Mouse (Mus musculus): ENCODE results near the gene Crybg1. TPM values are rescaled to one million over a fixed set of nuclear protein-coding genes. Genes with fewer than 3 reads are reported as not detected.

The Crybg1 gene
- polyA plus RNA-seq (2014; fragmentation: Nextera tagmentation; extraction: Ambion mirVana), result 0.11 and 0.14 TPM in 2 replicates

DNA sequence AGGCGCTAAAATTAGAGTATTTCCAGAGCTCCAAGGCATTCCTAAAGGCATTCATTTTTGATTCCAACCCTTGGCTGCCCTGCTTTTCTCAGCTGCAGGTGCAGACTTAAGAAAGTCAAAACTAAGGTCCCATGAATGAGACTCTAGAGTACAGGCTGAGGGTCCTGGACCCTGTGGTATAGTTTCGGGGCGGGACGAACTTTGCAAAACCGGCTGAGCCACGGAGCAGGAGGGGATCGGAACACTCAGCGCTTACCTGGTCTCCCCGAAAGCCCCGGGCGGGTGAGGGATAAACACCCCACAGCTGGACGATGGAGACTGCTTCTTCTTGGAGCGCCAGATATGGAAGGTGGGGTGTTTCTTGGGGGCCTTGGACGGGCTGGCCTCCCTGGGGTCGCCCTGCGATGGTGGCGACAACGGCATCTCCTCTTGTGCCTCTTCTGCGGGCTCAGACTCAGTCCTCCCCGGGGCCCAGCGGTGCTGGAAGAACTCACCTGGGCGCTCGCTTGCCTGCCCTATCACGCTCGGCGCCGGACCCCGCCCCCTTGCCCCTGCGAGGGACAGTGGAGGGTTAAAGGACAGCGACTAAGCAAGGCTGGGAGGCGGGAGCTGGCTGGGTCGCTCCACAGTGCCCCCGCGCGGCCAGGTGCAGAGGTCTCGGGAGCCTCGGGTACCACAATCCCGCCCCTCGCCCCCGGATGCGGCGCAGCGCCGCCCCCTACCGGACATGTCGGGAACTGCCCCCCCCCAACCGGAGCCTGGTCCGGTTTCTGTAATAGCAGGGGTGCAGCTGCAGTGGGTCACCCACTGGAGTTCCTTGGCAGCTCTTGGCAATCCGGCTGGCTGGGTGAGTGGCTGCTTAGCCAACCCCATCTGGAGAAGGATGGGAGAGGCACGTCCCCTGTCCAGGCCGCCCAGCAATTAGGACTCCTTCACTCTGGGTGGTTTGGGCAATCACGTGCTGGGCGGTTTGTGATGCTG, at the start of gene Crybg1:
Crybg1 (minus strand) TSS at position 517 of the 981 bp plus-strand sequence.
- no peak within 1 kb of the TSS for H3K9ac ChIP-seq (ENCODE audit: low read depth, low read length)
- peak within 1 kb of the TSS; percentile 78 for H3K4me2 ChIP-seq
- no peak within 1 kb of the TSS for H3K27ac ChIP-seq (ENCODE audit: low read depth, low read length)
- WGBS (ENCODE audit: insufficient replicate concordance), result 7% methylated on average over 44 of the region's 53 CpGs
- H3K4me3 ChIP-seq (ENCODE audit: low read depth, low read length), result peak within 1 kb of the TSS; percentile 41
- H3K27me3 ChIP-seq (ENCODE audit: control insufficient read depth, insufficient read depth, low read length), result peaks cover 18% of the 10 kb centered on the region
- no peaks in the 10 kb centered on the region for H3K36me3 ChIP-seq (ENCODE audit: control insufficient read depth, insufficient read depth, low read length)
- H3K9me3 ChIP-seq (replicated peaks; ENCODE audit: control insufficient read depth, low read length), result no peaks in the 10 kb centered on the region
- peaks cover 8% of the 10 kb centered on the region; the same call in 1 of the 2 replicates for H3K4me1 ChIP-seq (ENCODE audit: control insufficient read depth, insufficient read depth, low read length)
- ATAC-seq (replicated peaks; ENCODE audit: insufficient number of reproducible peaks, low FRiP score, low TSS enrichment), result peak; percentile 49; the same call in 1 of the 2 replicates

GRCm38 (mm10) chr10:44177365-44177764, 28.7 kb upstream of the Crybg1 start:
- Histone ChIP-seq H3K4me1 (ENCODE audit: control insufficient read depth, insufficient read depth, low read length) (no peaks in the 10 kb centered on the region), H3K36me3 (ENCODE audit: control insufficient read depth, insufficient read depth, low read length) (no peaks in the 10 kb centered on the region), H3K9ac (ENCODE audit: low read depth, low read length) (no peak overlapping the region), H3K4me3 (ENCODE audit: low read depth, low read length) (no peak overlapping the region), H3K4me2 (no peak overlapping the region), H3K27me3 (ENCODE audit: control insufficient read depth, insufficient read depth, low read length) (no peaks in the 10 kb centered on the region), H3K27ac (ENCODE audit: low read depth, low read length) (no peak overlapping the region), H3K9me3 (replicated peaks; ENCODE audit: control insufficient read depth, low read length) (no peaks in the 10 kb centered on the region)
- WGBS (ENCODE audit: insufficient replicate concordance), result 4% methylated on average over 1 of the region's 1 CpGs
- ATAC-seq (replicated peaks; ENCODE audit: insufficient number of reproducible peaks, low FRiP score, low TSS enrichment), result no peak

DNA sequence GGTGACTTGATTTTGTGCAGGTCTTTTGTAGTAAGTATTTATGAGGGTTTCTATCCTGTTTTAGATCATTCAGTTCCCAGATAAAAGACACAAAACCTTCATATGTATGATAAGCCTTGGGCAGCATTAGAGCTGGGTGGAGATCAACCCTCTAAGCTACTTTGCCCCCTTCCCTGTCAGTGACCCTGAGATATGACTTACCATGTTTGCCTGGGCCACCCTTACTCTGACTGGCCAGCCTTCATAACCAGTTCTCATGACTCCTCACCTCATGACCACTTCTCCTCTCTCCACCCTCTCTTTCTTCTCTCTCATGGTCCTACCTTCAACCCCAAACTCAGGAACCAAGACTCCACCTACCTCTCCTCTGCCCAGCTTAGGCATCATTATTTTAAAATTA, 27.9 kb upstream of the Crybg1 start:
- Histone ChIP-seq H3K4me2 (no peak overlapping the region), H3K9ac (ENCODE audit: low read depth, low read length) (no peak overlapping the region), H3K27me3 (ENCODE audit: control insufficient read depth, insufficient read depth, low read length) (no peaks in the 10 kb centered on the region), H3K36me3 (ENCODE audit: control insufficient read depth, insufficient read depth, low read length) (no peaks in the 10 kb centered on the region), H3K9me3 (replicated peaks; ENCODE audit: control insufficient read depth, low read length) (no peaks in the 10 kb centered on the region), H3K4me3 (ENCODE audit: low read depth, low read length) (no peak overlapping the region), H3K4me1 (ENCODE audit: control insufficient read depth, insufficient read depth, low read length) (no peaks in the 10 kb centered on the region), H3K27ac (ENCODE audit: low read depth, low read length) (no peak overlapping the region)
- no peak for ATAC-seq (replicated peaks; ENCODE audit: insufficient number of reproducible peaks, low FRiP score, low TSS enrichment)

- WGBS (ENCODE audit: insufficient replicate concordance), result 86% methylated on average over 5 of the region's 5 CpGs
- H3K27ac ChIP-seq (ENCODE audit: low read depth, low read length), result no peak overlapping the region
- ATAC-seq (replicated peaks; ENCODE audit: insufficient number of reproducible peaks, low FRiP score, low TSS enrichment), result no peak
- H3K4me1 ChIP-seq (ENCODE audit: control insufficient read depth, insufficient read depth, low read length), result no peaks in the 10 kb centered on the region
- H3K9ac ChIP-seq (ENCODE audit: low read depth, low read length), result no peak overlapping the region
- no peaks in the 10 kb centered on the region for H3K9me3 ChIP-seq (replicated peaks; ENCODE audit: control insufficient read depth, low read length)
- H3K27me3 ChIP-seq (ENCODE audit: control insufficient read depth, insufficient read depth, low read length), result no peaks in the 10 kb centered on the region
- no peaks in the 10 kb centered on the region for H3K36me3 ChIP-seq (ENCODE audit: control insufficient read depth, insufficient read depth, low read length)
- H3K4me3 ChIP-seq (ENCODE audit: low read depth, low read length), result no peak overlapping the region
- no peak overlapping the region for H3K4me2 ChIP-seq
Measured at GRCm38 (mm10) chr10:44176120-44176519, 27.5 kb upstream of the Crybg1 start.

- H3K4me2 ChIP-seq, result no peak overlapping the region
- no peaks in the 10 kb centered on the region for H3K9me3 ChIP-seq (replicated peaks; ENCODE audit: control insufficient read depth, low read length)
- H3K27me3 ChIP-seq (ENCODE audit: control insufficient read depth, insufficient read depth, low read length), result no peaks in the 10 kb centered on the region
- H3K9ac ChIP-seq (ENCODE audit: low read depth, low read length), result no peak overlapping the region
- no peaks in the 10 kb centered on the region for H3K36me3 ChIP-seq (ENCODE audit: control insufficient read depth, insufficient read depth, low read length)
- H3K27ac ChIP-seq (ENCODE audit: low read depth, low read length), result no peak overlapping the region
- H3K4me1 ChIP-seq (ENCODE audit: control insufficient read depth, insufficient read depth, low read length), result no peaks in the 10 kb centered on the region
- WGBS (ENCODE audit: insufficient replicate concordance), result 87% methylated on average over 12 of the region's 12 CpGs
- no peak overlapping the region for H3K4me3 ChIP-seq (ENCODE audit: low read depth, low read length)
- no peak for ATAC-seq (replicated peaks; ENCODE audit: insufficient number of reproducible peaks, low FRiP score, low TSS enrichment)
Measured at GRCm38 (mm10) chr10:44170145-44170544, 21.5 kb upstream of the Crybg1 start.

- no peaks in the 10 kb centered on the region for H3K4me1 ChIP-seq (ENCODE audit: control insufficient read depth, insufficient read depth, low read length)
- H3K27ac ChIP-seq (ENCODE audit: low read depth, low read length), result no peak overlapping the region
- no peaks in the 10 kb centered on the region for H3K9me3 ChIP-seq (replicated peaks; ENCODE audit: control insufficient read depth, low read length)
- no peak overlapping the region for H3K9ac ChIP-seq (ENCODE audit: low read depth, low read length)
- no peak overlapping the region for H3K4me2 ChIP-seq
- H3K36me3 ChIP-seq (ENCODE audit: control insufficient read depth, insufficient read depth, low read length), result no peaks in the 10 kb centered on the region
- WGBS (ENCODE audit: insufficient replicate concordance), result 81% methylated on average over 5 of the region's 5 CpGs
- H3K4me3 ChIP-seq (ENCODE audit: low read depth, low read length), result no peak overlapping the region
- no peak for ATAC-seq (replicated peaks; ENCODE audit: insufficient number of reproducible peaks, low FRiP score, low TSS enrichment)
- H3K27me3 ChIP-seq (ENCODE audit: control insufficient read depth, insufficient read depth, low read length), result no peaks in the 10 kb centered on the region
Measured at GRCm38 (mm10) chr10:44167061-44167460, 18.4 kb upstream of the Crybg1 start.

GRCm38 (mm10) chr10:44164258-44164975, 15.8 kb upstream of the Crybg1 start:
- Histone ChIP-seq H3K4me1 (ENCODE audit: control insufficient read depth, insufficient read depth, low read length) (no peaks in the 10 kb centered on the region), H3K4me3 (ENCODE audit: low read depth, low read length) (no peak overlapping the region), H3K9ac (ENCODE audit: low read depth, low read length) (no peak overlapping the region), H3K27me3 (ENCODE audit: control insufficient read depth, insufficient read depth, low read length) (no peaks in the 10 kb centered on the region), H3K4me2 (no peak overlapping the region), H3K9me3 (replicated peaks; ENCODE audit: control insufficient read depth, low read length) (no peaks in the 10 kb centered on the region), H3K36me3 (ENCODE audit: control insufficient read depth, insufficient read depth, low read length) (no peaks in the 10 kb centered on the region), H3K27ac (ENCODE audit: low read depth, low read length) (peak overlapping the region; percentile 57; the same call in 1 of the 2 replicates)
- ATAC-seq (replicated peaks; ENCODE audit: insufficient number of reproducible peaks, low FRiP score, low TSS enrichment), result peak; percentile 59; the same call in 1 of the 2 replicates
- WGBS (ENCODE audit: insufficient replicate concordance), result 76% methylated on average over 8 of the region's 8 CpGs

DNA sequence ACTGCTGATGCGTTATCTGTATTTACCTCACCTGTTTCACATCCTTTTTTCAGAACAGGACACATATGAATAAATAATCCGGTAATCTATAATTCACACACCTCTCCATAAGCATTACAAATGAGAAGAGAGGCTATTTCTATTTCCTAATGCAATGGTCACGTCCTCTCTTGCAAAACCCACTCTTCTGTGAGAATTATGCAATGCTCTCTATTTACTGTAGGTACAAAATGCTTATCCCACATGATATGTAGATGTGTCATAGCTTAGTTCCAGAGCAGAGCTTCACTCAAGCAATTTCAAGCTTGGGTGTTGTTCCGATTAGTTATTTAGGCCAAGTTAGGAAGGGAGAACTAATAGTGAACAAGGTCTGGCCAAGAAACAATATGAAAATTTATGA, 14.4 kb upstream of the Crybg1 start:
- Histone ChIP-seq H3K4me2 (no peak overlapping the region), H3K27ac (ENCODE audit: low read depth, low read length) (no peak overlapping the region), H3K36me3 (ENCODE audit: control insufficient read depth, insufficient read depth, low read length) (no peaks in the 10 kb centered on the region), H3K9ac (ENCODE audit: low read depth, low read length) (no peak overlapping the region), H3K27me3 (ENCODE audit: control insufficient read depth, insufficient read depth, low read length) (no peaks in the 10 kb centered on the region), H3K9me3 (replicated peaks; ENCODE audit: control insufficient read depth, low read length) (no peaks in the 10 kb centered on the region), H3K4me3 (ENCODE audit: low read depth, low read length) (no peak overlapping the region), H3K4me1 (ENCODE audit: control insufficient read depth, insufficient read depth, low read length) (no peaks in the 10 kb centered on the region)
- 85% methylated on average over 4 of the region's 4 CpGs for WGBS (ENCODE audit: insufficient replicate concordance)
- ATAC-seq (replicated peaks; ENCODE audit: insufficient number of reproducible peaks, low FRiP score, low TSS enrichment), result no peak
